Mouse (Mus musculus): ENCODE results near the gene Rps6kl1. TPM values are rescaled to one million over a fixed set of nuclear protein-coding genes. Genes with fewer than 3 reads are reported as not detected.

Rps6kl1 gene
- total RNA-seq, 1 experiment from 2014 or later: 1.0 TPM

DNA sequence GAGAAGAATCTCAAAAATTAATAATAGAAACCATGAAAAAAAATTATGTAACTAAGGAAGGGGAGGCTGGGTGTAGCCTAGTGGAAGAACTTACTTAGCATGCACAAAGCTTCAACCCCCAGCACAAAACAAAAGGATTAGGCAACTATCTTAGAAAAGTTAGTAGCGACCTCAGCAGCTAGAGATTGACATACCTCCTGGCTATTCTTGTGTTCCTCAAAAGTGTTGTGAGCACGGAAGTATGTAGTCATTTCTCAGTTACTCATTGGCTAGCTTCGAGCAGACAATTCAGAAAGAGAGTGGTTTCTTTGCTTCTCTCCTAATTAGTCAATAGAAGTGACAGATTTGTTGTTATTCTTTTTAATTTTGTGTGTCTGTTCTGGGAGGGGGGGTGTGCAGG, 42.4 kb downstream of the Rps6kl1 start:
- DNase-seq: no peak

DNA sequence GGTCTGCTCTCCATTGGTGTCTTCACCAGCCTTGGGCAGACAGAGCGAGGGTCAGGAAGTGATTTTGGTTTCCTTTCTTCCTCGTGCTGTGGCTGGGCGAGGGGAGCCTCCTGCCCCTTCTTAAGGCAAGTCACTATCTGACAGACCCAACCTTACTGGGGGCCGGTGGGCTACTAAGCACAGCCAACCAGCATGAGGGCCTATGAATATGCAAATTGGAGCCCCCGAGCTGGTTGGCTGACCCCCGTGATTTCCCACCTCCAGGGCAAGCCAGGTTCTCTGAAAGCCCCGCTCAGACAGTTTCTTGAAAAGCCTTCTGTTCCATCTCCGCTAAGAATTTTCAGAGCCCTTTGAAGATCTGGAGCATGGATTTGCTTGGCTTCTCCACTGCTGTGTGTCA, 44.8 kb downstream of the Rps6kl1 start:
- DNase-seq: no peak

DNA sequence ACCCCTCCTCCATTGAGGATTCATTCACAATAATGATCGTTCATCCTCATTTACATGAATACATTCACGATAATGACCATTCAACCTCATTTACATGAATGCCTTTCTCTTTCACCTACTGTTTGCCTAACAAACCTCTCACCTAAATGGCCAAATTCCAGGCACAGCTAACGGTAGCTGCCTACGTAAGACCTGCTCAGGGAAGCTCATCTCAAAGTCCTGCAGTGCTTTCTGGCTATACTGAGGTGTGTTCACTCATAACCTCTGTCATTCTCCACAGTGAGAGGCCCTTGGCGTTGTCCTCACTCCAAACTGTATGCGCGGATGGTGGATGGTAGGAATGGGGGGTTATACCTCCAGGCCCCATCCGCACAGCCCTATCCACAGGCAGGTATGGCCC, 46.3 kb downstream of the Rps6kl1 start:
- no peak for DNase-seq

DNA sequence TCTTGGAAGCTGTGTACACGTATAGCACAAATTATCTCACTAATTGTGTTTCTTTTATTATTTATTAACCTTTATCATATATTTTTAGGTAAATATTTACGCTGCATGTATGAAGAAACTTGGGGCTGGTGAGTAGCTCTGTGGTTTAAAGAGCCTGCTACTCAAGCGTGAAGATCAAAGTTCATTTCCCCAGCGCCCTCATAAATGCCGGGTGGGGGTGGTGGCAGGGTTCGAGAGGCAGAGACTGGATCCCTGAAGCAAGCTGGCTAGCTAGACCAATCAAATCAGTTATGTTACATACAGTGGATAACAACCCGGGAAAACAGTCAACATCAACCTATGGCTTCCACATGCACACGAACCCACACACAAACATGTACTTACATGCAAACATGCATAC, 48.0 kb downstream of the Rps6kl1 start:
- no peak for DNase-seq

DNA sequence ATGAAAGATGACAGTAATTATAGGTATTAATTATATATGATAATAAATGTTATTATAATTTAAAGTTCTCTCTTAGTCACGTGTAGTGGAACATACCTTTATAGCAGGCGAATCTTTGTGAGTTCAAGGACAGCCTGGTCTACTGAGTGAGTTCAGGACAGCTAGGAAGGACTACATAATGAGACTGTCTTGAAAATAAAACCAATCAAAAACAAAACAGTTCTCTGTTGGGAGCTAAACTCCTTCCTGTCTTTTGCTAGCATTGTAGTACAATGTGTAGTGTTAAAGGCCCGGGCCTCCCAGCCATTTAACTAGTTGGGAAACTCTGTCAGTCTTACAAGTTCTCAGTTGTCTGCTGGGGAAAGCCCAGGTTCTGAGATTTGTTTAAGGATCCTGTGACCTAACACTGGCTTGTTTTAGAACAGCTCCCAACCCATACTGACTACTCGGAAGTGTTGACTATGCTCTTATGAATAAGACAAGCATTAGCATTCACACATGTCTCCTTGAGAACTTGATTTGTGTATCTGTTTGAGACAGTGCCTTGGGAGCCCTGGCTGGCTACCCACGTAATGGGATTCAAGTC, 49.5 kb downstream of the Rps6kl1 start:
- DNase-seq: no peak

DNA sequence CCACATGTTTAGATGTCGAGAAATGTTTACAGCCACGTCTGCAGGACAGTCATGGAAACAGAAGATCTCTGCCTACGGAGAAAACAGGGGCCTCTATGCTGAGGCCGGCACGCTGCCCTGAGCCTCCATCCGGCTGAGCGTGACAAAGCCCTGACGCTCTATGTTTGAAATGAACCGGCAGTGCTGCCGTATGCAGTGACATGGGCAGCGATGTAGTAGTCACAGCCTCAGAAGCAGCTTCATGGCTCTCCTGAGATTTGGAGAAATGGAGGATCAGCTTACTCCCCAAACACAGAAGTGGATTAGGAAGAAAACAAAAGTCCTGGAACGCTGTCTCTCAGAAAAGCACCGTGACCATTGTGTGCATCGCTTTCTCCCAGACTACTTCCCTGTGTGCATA, 50.1 kb downstream of the Rps6kl1 start:
- DNase-seq: no peak

DNA sequence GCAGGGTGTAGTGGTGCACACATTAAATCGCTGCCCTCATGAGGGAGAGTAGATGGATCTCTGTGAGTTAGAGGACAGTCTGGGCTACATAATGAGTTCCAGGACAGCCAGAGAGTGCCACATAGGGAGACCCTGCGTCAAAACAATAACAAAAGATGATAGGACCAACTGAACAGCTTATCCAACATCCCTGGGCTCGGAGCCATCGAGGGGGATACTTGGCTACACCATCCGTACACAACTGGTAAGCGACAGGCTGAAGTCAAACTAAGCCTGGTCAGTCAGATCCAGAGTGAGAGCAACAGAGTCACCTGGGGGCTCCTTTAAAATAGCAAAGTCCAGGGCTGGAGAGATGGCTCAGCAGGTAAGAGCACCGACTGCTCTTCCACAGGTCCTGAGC, 55.2 kb downstream of the Rps6kl1 start:
- DNase-seq: no peak

DNA sequence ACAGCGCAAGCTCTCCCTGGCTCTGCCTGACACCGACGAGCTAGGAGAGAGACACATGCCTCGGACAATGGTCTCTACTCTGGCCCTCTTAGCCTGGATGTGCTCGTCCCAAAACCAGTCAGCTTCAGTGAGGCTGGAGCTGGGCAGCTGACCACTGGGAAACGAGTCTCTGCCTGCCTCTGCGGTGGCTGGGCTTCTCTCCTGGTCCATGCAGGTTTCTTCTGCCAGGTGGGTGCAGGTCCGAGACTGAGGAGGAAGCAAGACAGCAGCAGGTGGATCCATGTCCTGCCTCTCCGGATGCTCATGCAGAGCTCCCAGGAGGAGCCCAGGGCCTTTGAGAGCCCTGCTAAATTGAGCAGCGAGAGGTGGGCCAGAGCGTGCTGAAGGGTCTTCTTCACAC, 55.9 kb downstream of the Rps6kl1 start:
- DNase-seq: no peak

DNA sequence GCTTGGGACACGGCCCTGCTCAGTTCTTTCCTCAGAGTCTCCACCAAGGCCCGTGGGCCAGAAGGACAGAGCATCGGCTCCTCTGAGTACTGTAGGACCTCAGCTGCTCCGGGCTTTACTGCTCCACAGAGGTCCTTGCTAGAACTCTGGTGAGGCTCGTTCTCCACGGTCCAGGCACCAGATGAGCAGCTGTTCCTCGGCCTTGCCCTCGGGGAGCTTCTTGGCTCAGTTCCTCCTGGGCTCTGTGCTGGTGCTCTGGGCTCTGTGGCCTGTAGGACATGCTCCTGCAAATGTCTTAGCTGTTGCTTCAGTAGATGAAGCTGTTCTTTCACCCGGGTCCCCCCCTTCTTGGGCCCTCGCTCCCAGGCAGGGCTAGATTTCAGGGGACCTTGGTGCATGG, 56.4 kb downstream of the Rps6kl1 start:
- DNase-seq: peak; percentile 24

DNA sequence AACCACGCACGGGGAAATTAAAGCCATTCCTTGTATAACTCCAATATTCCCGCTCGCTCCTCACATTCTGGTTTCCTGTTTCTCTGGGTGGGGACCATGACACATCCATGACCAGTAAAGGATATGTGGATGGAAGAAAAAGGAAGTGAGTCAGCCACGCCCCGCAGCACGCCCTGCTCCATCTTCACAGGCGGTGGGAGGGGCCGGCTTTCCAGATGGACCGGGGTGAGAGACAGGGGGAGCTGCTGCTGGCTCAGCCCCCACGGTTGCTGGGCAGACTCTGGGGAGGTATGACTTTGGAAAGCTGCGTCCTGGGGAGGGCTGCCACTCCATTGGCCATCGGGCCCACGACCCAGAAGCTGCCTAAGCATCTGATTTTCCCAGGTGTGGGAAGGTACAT, 57.1 kb downstream of the Rps6kl1 start:
- peak; percentile 20 for DNase-seq

DNA sequence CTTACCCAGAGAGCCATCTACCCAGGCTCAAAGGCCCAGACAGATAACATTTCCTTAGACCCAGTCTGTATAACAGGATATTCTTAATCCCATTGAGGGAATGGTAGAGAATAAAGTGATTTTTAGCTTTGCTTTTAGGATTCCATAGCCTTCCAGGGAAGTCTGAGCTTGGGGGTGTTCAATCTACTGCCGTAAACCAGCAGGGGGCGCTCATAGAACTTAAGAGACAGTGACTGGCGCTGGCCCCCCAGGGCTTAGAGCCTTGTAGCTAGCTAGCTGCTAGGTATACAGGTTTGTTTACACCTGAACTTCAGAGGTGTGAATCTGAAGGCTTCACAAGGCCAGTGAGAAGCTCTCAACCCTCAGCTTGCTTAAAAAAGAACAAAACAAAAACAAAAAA, 58.9 kb downstream of the Rps6kl1 start:
- DNase-seq: peak; percentile 76

DNA sequence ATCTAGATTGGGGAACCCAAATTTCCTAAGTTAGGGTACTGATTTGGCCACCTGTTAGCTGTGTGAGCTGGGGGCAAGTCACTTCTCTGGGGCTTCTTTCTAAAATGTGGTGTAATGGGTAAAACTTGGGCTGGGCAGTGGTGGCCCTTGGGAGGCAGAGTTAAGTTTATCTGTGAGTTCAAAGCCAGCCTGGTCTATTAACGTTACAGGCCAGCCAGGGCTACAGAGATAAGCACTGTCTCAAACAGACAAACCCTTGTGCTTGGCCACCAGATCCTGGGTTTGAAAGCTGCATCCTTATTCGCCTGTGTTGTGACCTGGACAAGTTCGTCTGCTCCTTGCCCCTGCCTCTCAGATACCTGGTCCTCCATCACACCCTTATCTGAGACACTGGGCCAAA, 59.9 kb downstream of the Rps6kl1 start:
- DNase-seq: no peak

DNA sequence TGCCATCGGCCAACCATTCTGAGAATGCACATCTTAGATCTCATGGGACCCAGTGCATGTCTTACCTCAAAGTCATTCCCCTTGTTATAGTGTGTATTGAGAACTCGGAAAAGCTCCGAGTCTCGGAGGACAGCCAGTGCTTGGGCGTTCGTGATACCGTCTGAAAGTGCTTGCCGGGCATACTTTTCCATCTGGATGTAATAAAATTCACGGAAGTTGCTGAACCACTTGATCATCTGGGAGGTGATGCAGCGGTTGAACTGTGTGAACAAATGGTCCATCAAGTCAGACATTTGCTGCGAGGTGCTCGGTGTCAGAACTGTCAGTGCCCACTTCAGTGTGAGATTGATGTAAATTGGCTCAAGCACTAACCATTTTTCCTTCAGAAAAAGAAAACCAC, 63.2 kb downstream of the Rps6kl1 start:
- no peak for DNase-seq

Other genes with a start within 250 kb of the Rps6kl1 start
- 94.7 and 95.8 TPM in 2 replicates for gene Fcf1, start 180.4 kb downstream of the Rps6kl1 start, total RNA-seq (2021)
- 30.9 and 37.3 TPM in 2 replicates for gene Arel1, start 180.4 kb downstream of the Rps6kl1 start, total RNA-seq (2021)
- gene Ylpm1, start 154.9 kb downstream of the Rps6kl1 start, total RNA-seq (2021): 63.0 and 66.6 TPM in 2 replicates
- gene Prox2, start 40.5 kb downstream of the Rps6kl1 start, total RNA-seq (2021): 3.1 and 6.2 TPM in 2 replicates
- gene Dlst, start 40.4 kb downstream of the Rps6kl1 start, total RNA-seq (2021): 288 and 302 TPM in 2 replicates
- gene Pgf, start 26.5 kb upstream of the Rps6kl1 start, total RNA-seq (2021): 1.4 and 1.8 TPM in 2 replicates
- gene Eif2b2, start 68.2 kb upstream of the Rps6kl1 start, total RNA-seq (2021): 68.0 and 83.9 TPM in 2 replicates
- 9.9 and 14.3 TPM in 2 replicates for gene Mlh3, start 119.3 kb upstream of the Rps6kl1 start, total RNA-seq (2021)
- 30.2 and 42.2 TPM in 2 replicates for gene Acyp1, start 137.2 kb upstream of the Rps6kl1 start, total RNA-seq (2021)
- 1.8 and 1.9 TPM in 2 replicates for gene Zc2hc1c, start 137.3 kb upstream of the Rps6kl1 start, total RNA-seq (2021)
- 75.7 and 94.0 TPM in 2 replicates for gene Nek9, start 188.1 kb upstream of the Rps6kl1 start, total RNA-seq (2021)
- 287 and 302 TPM in 2 replicates for gene Tmed10, start 223.6 kb upstream of the Rps6kl1 start, total RNA-seq (2021)

All from adrenal gland, postnatal 25 days (tissue).